Mouse (Mus musculus): ENCODE data around the gene Pdlim7.

The Pdlim7 gene

GRCm38 (mm10) chr13:55513111-55513748 lies at the start of gene Pdlim7:
Gene Pdlim7, minus strand, starts transcription at chr13:55513676.
- DNase-seq (ENCODE audit: low read depth, low spot score), result peak; percentile 91

- no peak for DNase-seq (ENCODE audit: low read depth, low spot score)
Measured at GRCm38 (mm10) chr13:55557499-55557898, 44.0 kb upstream of the Pdlim7 start.

GRCm38 (mm10) chr13:55555921-55556320 lies 42.4 kb upstream of the Pdlim7 start:
- DNase-seq (ENCODE audit: low read depth, low spot score), result no peak

DNA sequence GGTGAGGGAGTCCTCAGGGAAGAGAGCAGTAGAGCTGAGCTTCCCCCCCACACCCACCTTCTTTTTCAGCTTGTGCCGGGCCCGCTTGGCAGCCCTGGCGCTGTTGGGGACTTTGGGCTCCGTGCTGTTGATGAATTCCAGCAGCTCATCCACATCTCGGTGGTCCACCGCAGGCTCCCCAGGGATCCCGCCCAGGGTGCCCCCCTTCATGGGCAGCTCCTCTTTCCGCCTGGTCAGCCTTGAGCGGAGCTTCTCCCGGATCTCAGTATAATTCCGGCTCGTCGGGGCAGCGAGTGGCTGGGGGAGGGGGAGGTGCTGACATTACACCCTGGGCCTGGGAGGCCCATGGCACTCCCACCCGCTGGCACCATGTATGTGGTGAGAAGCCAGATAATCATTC lies 35.6 kb upstream of the Pdlim7 start:
- no peak for DNase-seq (ENCODE audit: low read depth, low spot score)

- DNase-seq (ENCODE audit: low read depth, low spot score), result no peak
Measured at GRCm38 (mm10) chr13:55548426-55548825, 35.0 kb upstream of the Pdlim7 start.

- DNase-seq (ENCODE audit: low read depth, low spot score), result no peak
Measured at GRCm38 (mm10) chr13:55547916-55548315, 34.4 kb upstream of the Pdlim7 start.

GRCm38 (mm10) chr13:55544792-55545191 lies 31.3 kb upstream of the Pdlim7 start:
- no peak for DNase-seq (ENCODE audit: low read depth, low spot score)

DNA sequence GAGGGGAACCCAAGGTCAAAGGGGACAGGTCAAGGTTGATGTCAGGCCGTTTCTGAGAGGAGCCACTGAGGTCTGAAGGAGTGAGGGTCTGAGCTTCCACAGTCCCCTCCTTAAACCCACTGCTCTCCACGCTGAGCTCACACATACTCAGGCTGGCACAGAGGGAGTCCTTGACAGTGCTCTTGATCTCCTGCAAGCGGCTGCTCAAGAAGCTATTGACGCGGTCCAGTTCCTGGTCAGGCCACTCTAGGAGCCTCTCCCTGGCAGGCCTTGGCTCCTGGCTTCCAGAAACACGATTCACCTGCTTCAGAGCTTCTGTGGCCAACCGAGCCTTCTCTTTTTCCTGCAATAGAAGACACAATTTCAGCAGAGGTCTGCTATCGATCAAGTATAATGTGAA lies 30.0 kb upstream of the Pdlim7 start:
- no peak for DNase-seq (ENCODE audit: low read depth, low spot score)

DNA sequence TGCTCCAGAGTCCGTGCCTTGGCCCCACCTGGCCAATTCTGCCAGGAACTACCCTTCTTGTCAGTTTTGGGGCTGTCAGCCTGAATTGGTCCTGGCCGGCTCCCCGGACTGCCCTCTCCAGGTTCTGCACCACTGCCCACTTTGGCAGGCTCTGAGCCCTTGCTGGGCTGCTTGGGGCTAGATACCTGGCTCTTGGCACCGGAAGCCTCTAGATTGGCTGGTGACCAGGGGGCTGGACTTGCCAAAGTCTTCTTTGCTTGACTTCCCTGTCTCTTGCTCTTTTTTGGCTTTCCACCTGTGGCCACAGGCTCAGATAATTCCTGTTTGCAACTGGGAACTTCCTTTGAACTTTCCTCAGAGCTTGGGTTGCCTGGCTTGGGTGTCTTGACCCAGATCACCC lies 29.4 kb upstream of the Pdlim7 start:
- no peak for DNase-seq (ENCODE audit: low read depth, low spot score)

DNA sequence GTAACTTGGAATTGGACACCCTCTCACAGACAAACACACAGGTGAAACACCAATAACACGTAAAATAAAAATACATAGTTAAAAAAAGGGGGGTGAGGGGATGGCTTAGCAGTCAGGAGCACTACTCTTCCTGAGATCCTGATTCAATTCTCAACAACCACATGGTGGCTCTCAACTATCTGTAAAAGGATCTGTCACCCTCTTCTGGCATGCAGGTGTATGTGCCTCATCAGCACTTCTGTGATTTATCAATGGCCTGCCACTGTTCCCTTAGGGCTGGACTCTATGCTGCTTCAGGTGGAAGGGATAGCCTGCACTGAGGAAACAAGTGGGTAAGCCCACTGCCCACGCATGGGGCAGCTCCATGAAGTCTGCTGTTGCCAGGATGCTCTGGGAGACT lies 27.5 kb upstream of the Pdlim7 start:
- no peak for DNase-seq (ENCODE audit: low read depth, low spot score)

GRCm38 (mm10) chr13:55536194-55537175 lies 23.0 kb upstream of the Pdlim7 start, which contains the start of gene Ddx41:
Gene Ddx41, minus strand, starts transcription at chr13:55536658.
- DNase-seq (ENCODE audit: low read depth, low spot score), result peak; percentile 100

- no peak for DNase-seq (ENCODE audit: low read depth, low spot score)
Measured at GRCm38 (mm10) chr13:55535796-55536193, 22.3 kb upstream of the Pdlim7 start.

DNA sequence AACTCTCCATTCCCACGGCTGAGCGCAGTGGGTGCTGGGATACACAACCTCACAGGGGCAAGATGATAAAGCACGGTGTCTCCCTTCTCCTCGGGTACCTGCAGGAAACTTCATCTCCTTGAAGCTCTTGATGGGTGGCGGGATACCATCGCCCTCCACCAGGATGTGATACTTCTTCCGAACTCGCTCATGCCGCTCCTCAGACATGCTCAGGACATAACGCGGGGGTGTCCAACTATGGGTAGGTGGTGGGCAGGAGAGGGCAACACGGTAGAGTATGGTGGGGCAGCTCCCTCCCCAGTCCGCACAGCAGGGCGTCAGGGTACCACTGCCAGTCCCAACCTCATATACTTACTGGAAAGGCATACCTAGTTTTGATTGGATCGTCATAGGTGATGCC lies 21.7 kb upstream of the Pdlim7 start:
- DNase-seq (ENCODE audit: low read depth, low spot score), result no peak

- DNase-seq (ENCODE audit: low read depth, low spot score), result no peak
Measured at GRCm38 (mm10) chr13:55529198-55529915, 15.9 kb upstream of the Pdlim7 start, which contains the start of gene Dok3. Gene Dok3, minus strand, starts transcription at chr13:55529296.

DNA sequence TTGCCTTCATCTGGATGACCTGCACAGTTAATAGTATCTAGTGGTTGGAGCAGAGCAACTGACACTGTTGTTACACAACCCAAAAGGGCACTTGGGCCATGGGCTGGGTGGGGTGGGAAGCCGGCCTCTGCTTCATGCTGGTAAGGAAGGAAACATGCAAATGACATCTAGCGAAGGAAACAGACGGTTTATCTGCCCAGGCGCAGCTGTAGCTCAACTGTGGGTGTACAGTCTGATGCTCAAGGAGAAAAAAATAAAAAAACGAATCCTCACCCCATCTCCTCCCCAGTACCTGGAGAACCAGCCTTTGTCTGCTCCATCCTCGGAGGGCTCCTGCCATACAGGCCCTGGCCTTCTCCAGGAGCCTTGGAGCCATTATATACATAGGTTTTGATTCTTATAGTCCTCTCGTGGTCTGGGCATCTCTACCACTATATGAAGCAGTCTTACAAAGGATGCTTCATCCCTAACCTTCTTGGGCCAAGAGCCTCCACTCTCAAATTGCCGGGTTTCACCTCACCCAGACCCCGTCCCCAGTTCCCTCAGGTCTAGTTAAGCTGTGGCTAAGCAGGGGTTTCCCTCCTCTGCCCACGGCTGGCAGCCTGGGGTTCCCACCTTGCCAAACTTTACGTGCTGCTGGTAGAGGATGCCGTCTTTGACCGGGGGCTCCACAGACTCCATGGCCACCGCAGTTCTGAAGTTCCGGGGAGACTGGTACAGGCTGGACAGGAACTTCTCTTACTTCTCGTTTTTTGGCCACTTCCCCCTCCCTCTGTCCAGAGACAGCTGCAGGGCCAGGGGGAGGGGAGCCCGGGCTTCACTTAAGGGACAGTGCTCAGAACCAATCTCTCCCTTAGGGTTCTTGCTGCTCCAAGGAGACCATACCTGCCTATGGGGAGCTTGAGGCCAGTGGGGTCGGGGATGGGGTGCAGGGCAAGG lies 14.6 kb upstream of the Pdlim7 start:
- no peak for DNase-seq (ENCODE audit: low read depth, low spot score)

DNA sequence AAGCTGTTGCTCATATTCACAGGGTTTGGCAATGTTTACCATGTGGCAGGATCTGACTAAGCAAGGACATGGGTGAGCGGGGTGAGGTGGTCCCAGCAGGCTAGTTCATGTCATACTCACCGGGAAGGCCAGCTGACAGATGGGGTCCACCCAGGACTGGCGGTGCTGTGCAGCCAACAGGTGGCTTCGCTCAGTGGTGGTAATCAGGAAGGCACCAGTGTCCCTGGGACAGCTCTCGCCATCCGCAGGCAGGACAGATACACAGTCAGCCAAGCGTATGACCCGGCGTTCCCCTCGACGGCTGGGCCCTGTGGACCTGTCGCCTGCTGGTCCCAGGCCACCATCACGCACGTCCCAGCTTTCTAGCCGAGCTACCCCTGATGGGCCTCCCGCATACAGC lies 13.7 kb upstream of the Pdlim7 start:
- DNase-seq (ENCODE audit: low read depth, low spot score), result no peak

GRCm38 (mm10) chr13:55525733-55526553 lies 12.5 kb upstream of the Pdlim7 start:
- no peak for DNase-seq (ENCODE audit: low read depth, low spot score)

- DNase-seq (ENCODE audit: low read depth, low spot score), result no peak
Measured at GRCm38 (mm10) chr13:55523951-55524600, 10.6 kb upstream of the Pdlim7 start.

DNA sequence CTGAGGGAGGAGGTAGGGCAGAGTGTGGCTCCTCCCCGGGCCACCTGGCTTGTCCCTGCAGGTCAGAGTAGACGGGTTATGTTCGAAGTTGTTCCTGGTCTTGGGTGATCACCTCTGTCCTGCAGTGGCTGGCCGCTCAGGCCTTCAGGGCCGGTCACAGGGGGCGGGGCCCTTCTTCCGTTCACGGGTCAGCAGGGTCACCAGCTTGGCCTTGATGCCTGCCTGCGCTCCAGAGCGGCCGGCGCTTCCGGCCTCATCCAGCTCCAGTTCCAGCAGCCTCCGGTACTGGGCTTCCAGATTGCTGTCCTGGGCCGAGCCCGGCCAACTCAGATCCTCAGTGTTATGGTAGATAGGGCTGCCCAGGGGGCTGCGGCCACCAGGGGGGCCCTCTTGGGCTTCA lies 9.8 kb upstream of the Pdlim7 start:
- DNase-seq (ENCODE audit: low read depth, low spot score), result no peak

DNA sequence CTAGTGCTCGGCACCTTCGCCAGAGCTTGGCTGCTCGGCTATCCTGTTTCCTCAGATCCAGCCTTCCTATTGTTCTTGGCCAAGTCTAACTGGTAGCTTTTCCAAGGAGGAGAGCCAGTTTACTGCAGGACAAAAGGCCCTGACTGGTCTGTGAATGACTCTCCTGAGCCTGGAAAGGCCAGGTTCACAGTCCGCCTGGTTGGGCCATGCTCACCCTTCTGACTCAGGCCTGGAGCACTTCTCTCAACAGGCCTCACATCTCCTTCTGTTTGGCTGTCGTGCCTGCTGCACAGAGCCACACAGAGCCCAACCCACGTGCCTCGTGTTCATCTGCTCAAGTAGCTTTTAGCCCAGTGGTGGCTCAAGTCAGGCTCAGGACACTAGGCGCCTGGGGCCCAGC lies 9.3 kb upstream of the Pdlim7 start:
- no peak for DNase-seq (ENCODE audit: low read depth, low spot score)
